Mouse (Mus musculus) lung, embryonic 14.5 days (tissue): ENCODE results near the gene Rnase13. TPM values are rescaled to one million over a fixed set of nuclear protein-coding genes. Genes with fewer than 3 reads are reported as not detected.

ENCODE experiments used
- ATAC-seq: fragments of 200-750 bp; cut with Nextera tagmentation; 2 replicates; pipeline ENCODE4 v1.8.0; 2017; ENCODE audit warnings: mild to moderate bottlenecking, moderate TSS enrichment, moderate library complexity; ENCODE audit not compliant: insufficient read depth
- DNase-seq: peaks from one replicate; pipeline ENCODE4 v3.0.0-alpha.2; 2015
- H3K27ac ChIP-seq: fragments of 300-500 bp; sonication (generic); 2 replicates; pipeline ENCODE4 v1.5.1; 2014; ENCODE audit warnings: low read depth, mild to moderate bottlenecking, moderate library complexity
- H3K27me3 ChIP-seq: fragments of 300-500 bp; sonication (generic); 2 replicates; pipeline ENCODE4 v1.6.1; 2014; ENCODE audit warnings: low read length, control low read depth; ENCODE audit not compliant: insufficient read depth
- H3K36me3 ChIP-seq: fragments of 300-500 bp; sonication (generic); 2 replicates; pipeline ENCODE4 v1.6.1; 2014; ENCODE audit warnings: control low read depth; ENCODE audit not compliant: insufficient read depth
- H3K4me1 ChIP-seq: fragments of 300-500 bp; sonication (generic); 2 replicates; pipeline ENCODE4 v1.6.1; 2014; ENCODE audit warnings: antibody characterized with exemption, control low read depth; ENCODE audit not compliant: insufficient read depth
- H3K4me2 ChIP-seq: fragments of 300-500 bp; sonication (generic); 2 replicates; pipeline ENCODE4 v1.6.1; 2014; ENCODE audit warnings: mild to moderate bottlenecking
- H3K4me3 ChIP-seq: fragments of 300-500 bp; sonication (generic); 2 replicates; pipeline ENCODE4 v1.5.1; 2014; ENCODE audit warnings: low read depth, low read length
- H3K9ac ChIP-seq: fragments of 300-500 bp; sonication (generic); 2 replicates; pipeline ENCODE4 v1.6.1; 2014
- H3K9me3 ChIP-seq: fragments of 300-500 bp; sonication (generic); 2 replicates; pipeline ENCODE4 v1.6.1; 2016; ENCODE audit warnings: low read depth, low read length, control low read depth
- CTCF ChIP-seq: IDR thresholded peaks from 2 replicates; pipeline ENCODE4 v1.5.1; 2016; ENCODE audit warnings: antibody characterized with exemption, low read depth
- WGBS: fragments of 180-500 bp; shearing (Covaris S2); extraction: QIAGEN DNeasy Blood & Tissue Kit; methylation state at CpG from one replicate; pipeline ENCODE4 v1.1.7; 2014; 5-methylcytosine and 5-hydroxymethylcytosine counted together
- polyA plus RNA-seq: library from polyadenylated mRNA; unstranded; fragments of >200 nt; fragmentation: Nextera tagmentation; extraction: Ambion mirVana; gene quantifications from 2 replicates; pipeline ENCODE4 v1.2.1, GENCODE M21; 2014

Gene Rnase13
- polyA plus RNA-seq, 1 experiment from 2014 or later: not detected

DNA sequence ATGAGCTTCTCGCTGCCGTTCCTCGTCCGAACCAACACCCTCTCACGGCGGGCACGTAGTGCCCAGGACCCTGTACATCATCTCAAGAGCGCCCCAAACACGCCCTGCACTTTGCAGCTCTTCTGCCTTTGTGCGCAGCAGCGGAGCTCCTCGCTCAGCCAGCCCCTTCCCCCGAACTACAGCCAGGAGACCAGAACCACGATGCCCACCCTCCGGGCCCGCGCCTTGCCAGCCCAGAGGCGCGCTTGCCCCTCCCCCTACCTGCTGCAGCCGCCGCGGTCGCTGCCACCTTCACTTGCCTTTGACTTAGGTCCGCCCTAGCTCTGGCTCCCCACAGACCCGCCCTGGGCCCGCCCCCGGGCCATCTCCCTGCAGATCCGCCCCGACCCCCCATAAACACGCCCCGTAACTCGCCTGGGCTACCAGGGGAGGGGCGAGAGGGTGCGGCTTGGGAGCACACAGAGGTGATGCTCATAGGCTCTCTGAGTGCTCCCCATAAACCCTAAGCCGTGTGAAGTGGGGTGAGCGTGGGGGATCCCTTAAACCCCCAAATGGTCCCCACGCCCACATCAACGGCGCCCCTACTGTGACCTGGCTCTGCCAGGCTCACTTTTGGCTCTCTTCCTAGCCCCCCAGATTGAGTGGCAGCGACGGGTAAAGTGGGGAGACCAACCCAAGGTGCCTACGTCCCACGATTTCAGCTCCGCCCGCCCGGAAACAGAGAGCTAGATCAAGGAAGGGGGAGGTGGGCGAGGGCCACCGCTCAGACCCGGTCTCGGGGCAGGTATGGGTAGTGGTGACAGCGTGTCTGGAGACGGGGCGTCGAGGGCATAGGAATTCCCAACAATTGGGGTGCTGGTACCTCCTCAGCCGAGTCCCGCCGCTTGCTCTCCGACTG, 9.3 kb downstream of the Rnase13 start:
- ATAC-seq (peak; percentile 91), DNase-seq (peak; percentile 78)
- no peak for TF ChIP-seq CTCF
- Histone ChIP-seq H3K27me3 (no peaks in the 10 kb centered on the region), H3K4me3 (peak overlapping the region; percentile 57), H3K4me2 (peak overlapping the region; percentile 100), H3K9ac (peak overlapping the region; percentile 64), H3K9me3 (no peaks in the 10 kb centered on the region), H3K4me1 (peaks cover 6% of the 10 kb centered on the region), H3K27ac (peak overlapping the region; percentile 78), H3K36me3 (no peaks in the 10 kb centered on the region)
- under 1% methylated on average over 58 of the region's 58 CpGs for WGBS

DNA sequence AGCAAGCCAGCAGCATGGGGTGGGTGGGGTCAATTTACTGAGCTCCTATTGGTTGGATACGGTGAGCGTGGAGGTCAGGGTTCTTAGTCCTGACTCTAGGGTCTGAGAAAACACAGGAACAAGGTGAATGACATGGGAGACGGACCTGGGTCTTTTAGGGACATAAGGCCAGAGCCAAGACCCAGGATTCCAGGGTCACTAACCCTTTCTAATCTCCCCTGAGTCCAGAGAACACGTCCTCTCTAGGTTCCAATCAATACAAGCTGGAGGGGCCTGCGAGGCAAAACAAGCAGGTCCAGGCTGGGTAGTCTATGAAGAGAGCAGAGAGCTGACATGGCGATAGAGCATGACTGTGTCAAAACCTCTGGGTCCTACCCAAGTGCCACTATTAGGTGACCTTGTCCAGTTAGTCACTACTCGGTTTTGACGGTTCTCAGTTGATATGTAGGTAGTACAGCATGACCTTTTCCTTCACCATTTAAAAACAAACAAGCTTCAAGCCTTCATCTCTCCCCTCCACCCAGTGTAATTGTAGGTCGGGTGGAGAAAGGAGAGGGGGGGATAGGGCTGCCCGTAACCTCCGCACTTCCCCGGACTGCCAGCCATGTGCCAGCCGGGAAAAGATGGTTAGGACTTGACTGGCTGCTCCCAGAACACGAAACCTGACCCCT, 10.0 kb downstream of the Rnase13 start:
- DNase-seq: no peak
- 12% methylated on average over 14 of the region's 14 CpGs for WGBS
- no peak for TF ChIP-seq CTCF
- Histone ChIP-seq H3K4me2 (peak overlapping the region; percentile 100), H3K9me3 (no peaks in the 10 kb centered on the region), H3K27me3 (no peaks in the 10 kb centered on the region), H3K9ac (peak overlapping the region; percentile 64), H3K4me3 (peak overlapping the region; percentile 57), H3K4me1 (peaks cover 6% of the 10 kb centered on the region), H3K27ac (no peak overlapping the region; the same call in 1 of the 2 replicates), H3K36me3 (no peaks in the 10 kb centered on the region)
- peak; percentile 18; the same call in 1 of the 2 replicates for ATAC-seq

DNA sequence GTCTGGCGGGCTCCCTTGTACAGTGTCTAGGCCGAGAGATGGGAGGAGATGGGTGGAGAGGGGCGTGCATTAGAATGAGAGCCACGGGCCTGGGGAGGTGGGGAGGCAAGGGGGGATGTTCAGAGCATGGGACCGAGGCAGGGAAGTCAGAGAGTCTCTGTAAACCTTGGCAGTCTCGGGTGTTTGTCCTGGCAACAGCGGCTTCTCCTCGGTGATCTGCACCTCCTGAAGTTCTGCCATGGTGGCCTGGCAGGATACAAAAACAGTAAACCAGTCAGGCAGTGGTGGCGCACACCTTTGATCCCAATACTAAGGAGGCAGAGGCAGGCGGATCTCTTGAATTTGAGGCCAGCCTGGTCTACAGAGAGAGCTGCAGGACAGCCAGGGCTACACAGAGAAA, 11.3 kb downstream of the Rnase13 start:
- ATAC-seq: no peak
- no peak for DNase-seq
- Histone ChIP-seq H3K36me3 (no peaks in the 10 kb centered on the region), H3K4me3 (no peak overlapping the region), H3K27ac (no peak overlapping the region), H3K4me1 (peaks cover 6% of the 10 kb centered on the region), H3K9me3 (no peaks in the 10 kb centered on the region), H3K27me3 (no peaks in the 10 kb centered on the region), H3K4me2 (no peak overlapping the region), H3K9ac (no peak overlapping the region)
- TF ChIP-seq CTCF: no peak
- WGBS: 81% methylated on average over 10 of the region's 10 CpGs

DNA sequence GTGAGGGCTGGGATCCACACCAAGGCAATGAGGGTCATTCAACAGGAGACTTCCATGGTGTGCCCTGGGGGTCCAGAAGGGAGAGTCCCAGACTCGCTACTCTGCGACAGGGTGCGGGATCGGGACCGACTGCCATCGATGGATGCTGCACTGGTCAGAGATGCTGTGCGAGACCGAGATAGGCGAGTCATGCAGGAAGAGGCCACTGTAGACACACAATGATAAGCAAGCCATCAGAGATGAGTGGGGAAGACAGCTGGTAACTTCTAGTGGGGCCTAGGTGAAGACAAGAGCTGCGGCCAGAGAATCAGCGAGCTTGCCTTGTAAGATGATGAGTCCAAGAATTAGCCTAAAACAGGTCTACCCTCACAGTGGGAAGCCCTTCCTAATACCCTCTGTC, 16.5 kb downstream of the Rnase13 start:
- H3K9me3 ChIP-seq: no peaks in the 10 kb centered on the region
- no peaks in the 10 kb centered on the region for H3K36me3 ChIP-seq
- no peak overlapping the region for H3K4me2 ChIP-seq
- 90% methylated on average over 11 of the region's 11 CpGs for WGBS
- no peak for TF ChIP-seq CTCF
- no peak overlapping the region for H3K4me3 ChIP-seq
- no peak overlapping the region for H3K27ac ChIP-seq
- DNase-seq (no peak), ATAC-seq (no peak)
- H3K27me3 ChIP-seq: no peaks in the 10 kb centered on the region
- H3K9ac ChIP-seq: no peak overlapping the region
- no peaks in the 10 kb centered on the region for H3K4me1 ChIP-seq

DNA sequence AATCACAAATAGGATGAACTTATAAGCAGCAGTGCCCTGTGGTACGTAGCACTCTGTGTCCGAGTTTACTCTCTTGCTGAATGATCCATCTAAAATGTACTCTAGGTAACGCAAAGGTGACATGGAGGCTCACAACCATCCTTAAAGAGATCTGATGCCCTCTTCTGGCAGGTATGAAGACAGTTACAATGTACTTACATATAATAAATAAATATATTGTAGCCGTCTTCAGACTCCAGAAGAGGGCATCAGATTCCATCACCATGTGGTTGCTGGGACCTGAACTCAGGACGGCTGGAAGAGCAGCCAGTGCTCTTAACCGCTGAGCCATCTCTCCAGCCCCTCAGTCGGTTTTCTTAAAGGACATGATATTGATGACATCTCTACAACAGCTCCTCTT, 17.9 kb downstream of the Rnase13 start:
- Histone ChIP-seq H3K36me3 (no peaks in the 10 kb centered on the region), H3K9ac (no peak overlapping the region), H3K4me2 (no peak overlapping the region), H3K4me1 (no peaks in the 10 kb centered on the region), H3K4me3 (no peak overlapping the region), H3K27me3 (no peaks in the 10 kb centered on the region), H3K9me3 (no peaks in the 10 kb centered on the region), H3K27ac (no peak overlapping the region)
- 57% methylated on average over 7 of the region's 7 CpGs for WGBS
- ATAC-seq: no peak
- DNase-seq: peak; percentile 32
- peak; percentile 50 for TF ChIP-seq CTCF

DNA sequence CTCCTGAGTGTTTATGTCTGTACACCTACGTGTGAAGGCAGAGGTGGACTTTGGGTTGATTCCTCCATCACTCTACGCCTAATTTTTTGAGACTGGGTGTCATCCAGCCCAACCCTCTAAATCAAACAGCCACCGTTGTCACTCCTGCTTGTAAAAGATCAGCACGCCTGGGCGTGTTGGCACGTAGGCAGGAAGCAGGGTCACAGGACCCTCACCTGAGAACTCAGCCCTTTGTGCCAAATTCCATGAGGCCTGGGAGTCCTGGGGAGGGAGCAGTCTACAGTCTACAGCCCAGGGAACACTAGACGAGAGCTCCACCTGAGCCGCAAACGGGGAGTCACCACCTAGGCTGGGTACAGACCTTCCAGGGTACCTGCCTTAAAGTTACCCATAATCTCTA, 18.8 kb downstream of the Rnase13 start:
- WGBS: 71% methylated on average over 9 of the region's 9 CpGs
- H3K36me3 ChIP-seq: no peaks in the 10 kb centered on the region
- no peaks in the 10 kb centered on the region for H3K27me3 ChIP-seq
- H3K27ac ChIP-seq: no peak overlapping the region
- H3K9ac ChIP-seq: no peak overlapping the region
- no peaks in the 10 kb centered on the region for H3K9me3 ChIP-seq
- no peak overlapping the region for H3K4me2 ChIP-seq
- H3K4me1 ChIP-seq: no peaks in the 10 kb centered on the region
- peak; percentile 26; the same call in 1 of the 2 replicates for ATAC-seq
- H3K4me3 ChIP-seq: no peak overlapping the region
- TF ChIP-seq CTCF: no peak
- no peak for DNase-seq
